Mouse (Mus musculus) monocyte, adult 5-6 weeks (primary cell): ENCODE data around the gene Senp8. TPM values are rescaled to one million over a fixed set of nuclear protein-coding genes. Genes with fewer than 3 reads are reported as not detected.
"Not testable (repeated sequence)": the region's sequence is repeated elsewhere in the genome, so short reads cannot be mapped to it uniquely, and the experiment has no call there.

Experiments
- ATAC-seq: fragments of 153-309, 156-312 bp; replicated peaks from 2 replicates; pipeline ENCODE4 v1.8.0; 2017; ENCODE audit warnings: mild to moderate bottlenecking; ENCODE audit not compliant: low TSS enrichment, insufficient number of reproducible peaks, severe bottlenecking, poor library complexity, low FRiP score
- total RNA-seq: library from RNA; stranded (forward); fragments of 200-1000, 200-491, 200-594 nt; gene quantifications from 3 replicates; pipeline ENCODE4 v1.2.3, GENCODE M21; 2017

Senp8 gene
- total RNA-seq = 0.57 to 5.4 TPM (median 0.85 TPM) in 3 replicates

DNA sequence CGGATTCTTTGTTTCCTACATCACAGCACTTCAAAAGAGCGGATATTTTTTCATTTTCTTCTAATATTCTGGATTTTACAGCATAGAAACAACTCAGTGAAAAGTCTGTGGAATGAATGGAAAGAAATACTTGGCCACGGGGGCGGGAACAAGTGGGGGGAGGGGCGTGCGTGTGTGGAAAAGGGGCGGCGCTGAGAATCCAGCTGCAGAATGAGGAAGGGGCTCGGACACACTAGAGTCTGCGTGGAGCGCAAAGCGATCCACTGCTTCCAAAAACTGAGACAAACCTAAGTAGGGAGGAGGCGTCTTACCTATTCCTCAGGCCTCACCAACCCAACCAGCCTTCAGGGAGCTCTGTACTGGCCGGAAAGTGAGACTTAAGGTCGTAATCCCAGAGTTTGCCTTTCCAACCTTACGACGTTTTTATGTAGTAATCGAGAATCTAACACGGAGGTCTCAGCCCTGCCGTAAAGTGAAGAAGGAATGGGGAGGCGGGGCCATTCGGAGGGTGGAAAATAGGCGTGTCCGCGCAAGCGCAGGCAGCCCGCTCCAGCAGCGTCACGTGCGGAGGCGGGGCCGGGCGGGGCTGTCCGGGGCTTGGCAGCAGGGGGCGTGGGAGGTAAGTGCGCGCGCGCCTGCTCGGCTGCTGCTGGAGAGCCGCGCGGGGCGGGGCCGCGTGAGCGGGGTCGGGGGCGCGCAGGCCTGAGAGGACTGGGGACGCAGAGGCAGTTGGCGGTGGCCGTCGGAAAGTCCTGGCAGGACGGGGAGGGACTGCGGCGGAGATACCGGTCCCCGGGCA is at the start of gene Senp8, which contains the start of gene Myo9a:
TSS of gene Senp8 (minus strand) at position 444 of the 799 bp plus-strand sequence.
TSS of gene Myo9a (plus strand) at position 630 of the 799 bp plus-strand sequence.
- ATAC-seq = peak; percentile 95

DNA sequence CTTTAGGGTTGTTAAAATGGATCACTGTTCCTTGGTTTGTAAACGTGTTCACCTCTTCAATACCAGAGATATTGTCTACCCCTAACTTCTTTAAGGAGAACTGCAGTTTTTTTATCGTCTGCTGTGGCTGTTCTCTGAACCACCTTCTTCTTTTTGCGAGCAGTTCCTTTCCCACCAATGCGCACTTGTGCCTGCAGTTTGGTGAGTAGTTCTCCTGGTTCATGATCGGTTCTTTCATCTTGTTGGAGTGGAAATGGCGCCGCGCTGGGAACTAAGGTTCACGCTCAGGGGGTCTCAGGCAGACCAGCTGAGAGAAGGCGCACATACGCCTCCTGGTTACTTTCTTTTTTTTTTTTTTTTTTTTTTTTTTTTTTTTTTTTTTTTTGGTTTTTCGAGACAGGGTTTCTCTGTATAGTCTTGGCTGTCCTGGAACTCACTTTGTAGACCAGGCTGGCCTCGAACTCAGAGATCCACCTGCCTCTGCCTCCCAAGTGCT is 16.5 kb upstream of the Senp8 start:
- not testable (repeated sequence) for ATAC-seq

DNA sequence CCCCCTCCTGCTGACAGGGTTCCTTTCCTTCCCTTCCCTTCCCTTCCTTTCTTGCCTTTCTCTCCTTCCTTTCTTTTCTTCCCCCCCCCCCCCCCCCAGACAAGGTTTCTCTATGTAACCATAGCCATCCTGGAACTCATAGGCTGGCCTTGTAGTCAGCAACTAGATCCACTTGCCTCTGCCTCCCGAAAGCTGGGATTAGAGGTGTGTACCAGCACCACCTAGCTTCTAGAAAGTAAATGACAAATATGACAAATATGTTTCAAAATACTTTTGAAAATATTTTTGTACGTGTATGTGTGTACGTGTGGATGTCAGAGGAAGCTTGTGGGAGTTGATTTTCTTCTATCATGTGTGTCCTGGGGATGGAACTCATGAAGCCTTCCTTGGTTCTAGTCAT is 10.0 kb upstream of the Senp8 start:
- no peak for ATAC-seq

DNA sequence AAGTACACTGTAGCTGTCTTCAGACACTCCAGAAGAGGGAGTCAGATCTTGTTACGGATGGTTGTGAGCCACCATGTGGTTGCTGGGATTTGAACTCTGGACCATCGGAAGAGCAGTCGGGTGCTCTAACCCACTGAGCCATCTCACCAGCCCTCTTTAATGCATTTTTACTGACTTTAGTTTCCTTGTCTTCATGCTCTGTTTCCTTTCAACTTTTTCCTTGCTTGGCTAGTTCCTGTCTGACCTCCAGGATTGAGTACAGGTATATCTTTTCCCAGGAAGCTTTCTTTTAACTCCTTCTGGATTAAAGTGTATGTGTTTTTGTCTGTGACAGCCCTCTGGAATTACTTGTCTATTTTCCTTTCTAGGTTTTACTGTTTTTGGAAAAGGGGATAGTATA is 6.5 kb upstream of the Senp8 start:
- not testable (repeated sequence) for ATAC-seq

DNA sequence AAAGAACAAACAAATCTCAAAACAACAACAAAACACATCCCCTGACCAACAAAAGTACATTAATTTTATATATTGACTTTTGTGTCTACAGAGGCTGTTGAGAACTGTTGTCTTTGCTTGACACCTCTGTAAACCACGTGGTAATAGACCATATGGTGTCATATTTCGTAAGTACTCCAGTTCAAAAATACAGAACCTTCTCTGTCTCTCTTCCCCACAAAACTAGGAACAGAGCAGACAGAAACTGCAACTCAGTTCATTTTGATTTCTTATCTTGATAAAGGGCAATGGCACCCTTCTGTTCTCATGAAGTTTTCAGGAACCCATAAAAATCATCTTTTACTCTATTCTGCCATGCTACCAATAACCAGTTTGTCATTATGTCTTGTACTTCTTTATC is 4.7 kb upstream of the Senp8 start:
- ATAC-seq = no peak

DNA sequence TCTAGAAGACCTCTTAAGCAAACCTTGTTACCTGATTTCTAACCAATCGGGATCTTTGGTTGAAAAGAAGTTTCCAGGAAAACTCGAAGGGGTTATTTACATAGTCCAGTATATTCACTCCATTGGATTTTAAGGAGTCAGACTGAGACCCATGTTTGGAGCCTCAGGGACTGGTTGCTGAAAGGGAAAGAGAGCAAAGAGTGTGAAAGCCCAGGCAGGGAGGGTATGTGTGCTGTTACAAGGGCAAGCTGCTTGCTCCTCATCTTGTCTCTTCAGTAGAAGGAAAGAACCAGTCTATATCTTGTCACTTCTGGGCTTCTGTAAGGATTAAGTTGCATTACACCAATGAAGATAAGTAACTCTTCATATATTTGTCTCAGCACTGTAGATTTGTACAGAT is 1.5 kb upstream of the Senp8 start:
- ATAC-seq = no peak

DNA sequence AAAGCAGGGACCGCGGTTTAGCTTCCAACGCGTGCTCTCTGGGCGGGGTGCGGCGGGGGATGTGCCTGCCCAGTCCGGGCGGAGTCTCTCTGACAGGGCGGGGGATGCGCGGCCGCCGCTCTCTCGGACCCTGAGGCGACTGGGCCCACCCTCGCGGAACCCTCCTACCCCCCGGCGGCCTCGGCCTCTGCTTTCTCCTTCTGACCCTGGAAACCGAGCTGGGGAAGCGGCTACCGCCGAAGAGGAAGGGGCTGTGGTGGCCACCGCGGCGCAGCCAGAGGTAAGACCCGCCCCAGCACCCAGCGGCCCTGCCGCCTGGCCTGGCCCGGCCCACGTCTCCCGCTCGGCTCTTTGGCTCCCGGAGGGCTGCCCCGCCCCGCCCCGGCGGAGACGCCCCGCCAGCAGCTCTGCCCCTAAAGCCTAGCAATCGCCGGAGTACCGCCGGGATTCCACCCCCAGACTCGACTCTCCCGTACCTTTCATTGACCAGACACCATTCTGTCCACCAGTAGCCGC is 614 bp upstream of the Senp8 start:
- peak; percentile 55 for ATAC-seq

DNA sequence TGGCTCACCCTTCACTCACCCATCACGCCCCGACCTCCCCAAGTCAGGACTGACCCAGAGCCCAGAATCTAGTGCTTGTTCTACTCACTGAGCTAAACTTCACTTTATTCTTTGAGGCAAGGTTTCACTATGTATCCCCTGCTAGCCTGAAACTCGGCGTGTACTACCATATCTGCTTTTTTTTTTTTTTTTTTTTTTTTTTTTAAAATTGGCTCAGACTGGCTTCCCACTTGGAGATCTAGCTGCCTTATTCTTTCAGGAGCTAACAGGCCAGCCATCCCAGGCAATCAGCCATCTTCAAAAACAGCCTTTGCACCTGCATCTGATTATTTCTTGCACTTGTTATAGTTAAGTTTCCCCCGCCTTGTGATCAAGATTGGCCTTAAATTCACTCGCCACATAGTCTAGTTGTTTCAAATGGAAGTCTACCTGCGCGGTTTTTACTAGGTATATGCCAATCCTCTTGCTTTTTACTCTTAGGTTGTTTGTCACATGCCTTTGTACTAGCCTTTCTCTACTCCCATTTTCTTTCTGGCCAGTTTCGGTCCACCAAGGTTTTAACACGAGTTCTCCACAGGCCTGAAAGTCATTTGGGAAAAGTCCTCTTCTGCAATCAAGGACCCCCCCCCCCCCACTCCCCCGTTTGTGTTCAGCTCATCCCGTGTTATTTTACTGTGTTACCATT is 787 bp downstream of the Senp8 start:
- ATAC-seq = no peak

DNA sequence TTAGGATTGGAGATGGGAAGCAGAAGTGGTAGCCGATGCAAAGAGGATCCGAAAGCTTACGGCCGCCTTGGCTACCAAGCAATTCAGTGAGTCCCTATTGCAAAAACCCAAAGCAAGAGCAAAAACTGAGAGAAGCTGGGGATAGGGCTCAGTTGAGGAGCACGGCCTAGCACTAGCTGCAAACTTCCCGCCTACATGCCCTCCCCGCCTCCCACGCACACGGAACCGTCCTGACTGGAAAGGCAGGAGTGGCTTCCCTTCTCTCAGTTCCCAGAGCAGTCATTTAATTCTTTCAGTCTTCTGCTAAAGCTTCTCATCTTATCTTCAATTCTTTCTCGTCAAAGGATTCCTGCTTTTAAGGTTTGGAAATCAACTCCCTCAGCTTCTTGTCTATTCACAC is 1.5 kb downstream of the Senp8 start:
- 0 out of 2 replicates have a peak, but pooled peaks have one; percentile 19 for ATAC-seq

DNA sequence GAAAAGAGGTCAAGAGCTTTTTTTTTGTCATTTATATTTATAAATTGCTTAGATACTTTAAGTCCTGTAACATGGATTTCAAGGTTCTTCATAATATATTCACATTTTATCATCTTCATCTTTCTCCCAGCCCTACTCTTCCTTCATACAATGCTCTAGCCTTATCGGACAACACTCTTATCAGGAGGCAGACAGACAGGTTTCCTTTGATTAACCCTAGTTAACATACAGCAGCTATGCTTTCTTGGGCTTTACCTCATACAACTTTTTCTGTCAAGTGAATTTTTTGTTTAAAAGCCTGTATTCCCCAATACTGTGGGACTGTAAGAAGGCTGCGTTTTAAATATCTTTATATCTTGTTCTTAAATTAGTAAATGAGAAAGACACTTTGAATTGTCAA is 2.1 kb downstream of the Senp8 start:
- no peak for ATAC-seq

DNA sequence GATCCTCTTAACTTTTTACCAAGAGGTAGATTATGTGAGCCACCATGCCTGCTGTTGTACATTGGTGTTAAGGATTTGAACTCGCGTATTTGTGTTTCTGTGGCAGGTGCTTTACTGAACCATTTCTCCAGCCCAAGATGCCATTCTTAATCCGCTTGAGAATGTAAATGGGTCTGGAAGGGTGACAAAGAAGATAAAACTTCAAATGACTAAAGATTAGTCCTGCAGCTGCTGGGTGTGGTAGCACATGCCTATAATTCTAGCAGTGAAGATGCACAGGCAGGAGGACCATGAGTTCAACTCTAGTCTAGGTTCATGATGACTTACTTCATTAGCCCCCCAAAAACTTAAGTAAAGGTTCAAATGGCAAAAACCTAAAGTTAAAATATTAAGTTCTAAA is 6.6 kb downstream of the Senp8 start:
- no peak for ATAC-seq

DNA sequence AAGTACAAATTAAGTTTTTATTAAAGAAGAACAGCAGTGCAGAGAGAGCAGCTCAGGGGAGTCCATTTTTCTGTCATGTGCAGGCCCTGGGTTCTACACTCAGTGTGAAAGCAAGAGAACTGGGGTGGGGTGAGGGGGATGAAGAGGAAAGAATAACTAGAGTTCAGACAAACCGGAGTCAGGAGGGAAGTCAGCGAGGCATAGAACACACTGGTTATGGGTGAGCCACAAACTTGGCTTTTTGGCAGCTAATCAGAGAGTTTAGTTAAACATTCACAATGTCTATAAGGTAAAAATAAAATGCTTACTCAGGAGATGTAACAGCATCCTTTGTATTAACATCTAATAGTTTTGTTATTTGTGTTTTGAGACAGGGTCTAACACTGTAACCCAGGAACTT is 9.9 kb downstream of the Senp8 start:
- no peak for ATAC-seq

DNA sequence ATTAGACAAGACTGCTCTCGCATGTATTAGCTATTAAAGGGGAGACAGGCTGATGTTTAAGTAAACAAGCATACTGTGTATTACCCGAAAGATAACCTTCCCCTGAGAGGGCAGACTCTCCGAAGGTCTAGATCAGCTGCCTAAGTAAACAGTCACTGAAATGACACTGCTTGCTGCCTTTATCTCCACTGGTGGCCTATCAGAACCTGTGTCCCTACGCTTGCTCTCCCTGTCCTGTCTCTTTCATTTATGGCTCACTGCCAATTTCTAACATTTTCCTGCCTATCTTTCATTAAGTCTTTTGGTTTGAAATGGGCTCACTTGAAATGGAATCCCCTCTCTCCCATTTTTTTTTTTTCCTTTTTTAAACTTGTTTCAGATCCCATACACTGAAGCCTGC is 15.1 kb downstream of the Senp8 start:
- ATAC-seq = no peak

DNA sequence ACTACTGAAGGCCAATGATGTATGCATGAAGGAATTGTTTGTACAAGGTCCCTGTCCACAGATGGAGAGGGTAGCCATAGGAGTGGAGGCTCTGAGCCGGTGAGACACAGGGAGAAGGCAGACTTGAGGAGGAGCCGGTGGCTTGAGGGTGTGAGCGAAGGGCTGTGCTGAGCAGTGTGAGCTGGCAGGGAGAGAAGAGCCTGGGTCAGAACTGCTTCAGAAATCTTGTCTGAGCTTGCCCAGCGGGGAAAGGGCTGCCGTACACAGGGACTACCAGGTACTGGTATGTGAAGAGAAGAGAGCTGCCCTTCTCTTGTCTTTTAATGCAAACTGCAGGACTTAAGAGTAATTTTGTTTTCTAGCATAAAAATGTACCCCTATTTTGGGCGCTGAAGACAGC is 17.4 kb downstream of the Senp8 start:
- ATAC-seq = no peak

DNA sequence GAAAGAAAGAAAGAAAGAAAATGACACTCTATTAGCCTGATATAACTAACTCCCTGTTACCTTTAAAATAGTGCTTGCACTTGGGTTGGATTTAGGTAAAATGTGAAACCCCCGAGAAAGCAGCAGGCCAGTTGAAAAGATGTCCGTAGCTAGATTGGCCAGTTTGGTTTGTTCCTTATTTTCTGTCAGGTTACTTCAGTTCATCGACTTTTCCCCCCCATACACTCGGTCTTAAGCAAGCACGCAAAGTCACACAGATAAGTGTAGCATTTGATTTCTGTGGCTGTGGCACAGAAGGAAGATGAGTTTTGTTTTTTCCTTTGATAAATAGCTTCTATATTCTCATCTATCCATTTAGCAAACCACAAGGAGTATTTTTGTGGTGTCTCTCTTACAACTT is 19.4 kb downstream of the Senp8 start:
- no peak for ATAC-seq

DNA sequence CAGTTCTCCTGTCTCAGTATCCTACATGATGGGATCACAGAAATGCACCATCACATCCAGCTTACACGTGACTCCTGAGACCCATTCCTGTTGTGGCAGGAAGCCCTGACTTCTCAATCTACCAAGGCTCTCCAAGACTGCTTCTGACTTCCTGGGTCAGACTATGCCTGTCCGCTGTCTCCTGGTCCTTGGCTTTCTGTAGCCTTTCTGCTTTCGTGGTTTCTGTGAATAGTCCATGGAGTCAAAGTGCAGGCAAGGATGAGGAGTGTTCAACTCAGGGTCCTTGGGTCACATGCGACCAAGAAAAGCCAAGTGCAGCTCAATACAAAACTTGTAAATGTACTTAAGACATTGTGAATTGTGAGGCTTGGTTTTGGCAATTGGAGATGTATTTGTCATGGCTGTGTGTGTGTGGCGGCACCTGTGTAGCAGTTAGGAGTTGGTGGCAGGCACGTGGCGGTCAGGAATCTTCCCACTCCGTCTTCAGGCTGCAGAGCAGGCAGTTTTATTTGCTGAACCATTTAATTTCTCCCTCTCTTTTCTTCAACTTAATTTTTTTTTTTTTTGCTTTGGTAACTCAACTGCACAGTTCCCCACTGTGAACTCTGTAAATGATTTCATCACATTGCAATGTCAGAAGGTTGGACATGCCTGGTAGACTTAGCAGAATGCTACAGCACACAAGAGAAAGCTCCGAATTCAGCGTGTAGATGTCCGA is 22.8 kb downstream of the Senp8 start:
- no peak for ATAC-seq

DNA sequence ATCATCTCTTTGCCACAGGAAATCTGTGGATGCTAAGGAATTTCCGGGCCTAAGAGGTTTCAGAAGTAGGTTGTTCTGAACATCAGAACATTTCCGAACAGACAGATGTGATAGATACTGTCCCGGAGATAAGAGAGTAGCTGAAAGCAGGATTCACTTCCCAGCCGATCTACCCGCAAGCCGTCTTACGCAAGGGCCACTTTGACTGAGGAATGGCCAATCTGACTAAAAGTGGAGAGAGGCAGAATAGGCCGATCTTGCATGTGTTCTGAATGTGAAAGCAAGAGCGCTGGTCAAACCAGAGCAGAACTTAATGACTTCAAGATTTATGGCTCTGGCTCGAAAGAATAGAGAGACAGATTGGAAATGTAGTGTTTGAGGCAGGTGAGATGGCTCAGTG is 25.0 kb downstream of the Senp8 start:
- no peak for ATAC-seq

DNA sequence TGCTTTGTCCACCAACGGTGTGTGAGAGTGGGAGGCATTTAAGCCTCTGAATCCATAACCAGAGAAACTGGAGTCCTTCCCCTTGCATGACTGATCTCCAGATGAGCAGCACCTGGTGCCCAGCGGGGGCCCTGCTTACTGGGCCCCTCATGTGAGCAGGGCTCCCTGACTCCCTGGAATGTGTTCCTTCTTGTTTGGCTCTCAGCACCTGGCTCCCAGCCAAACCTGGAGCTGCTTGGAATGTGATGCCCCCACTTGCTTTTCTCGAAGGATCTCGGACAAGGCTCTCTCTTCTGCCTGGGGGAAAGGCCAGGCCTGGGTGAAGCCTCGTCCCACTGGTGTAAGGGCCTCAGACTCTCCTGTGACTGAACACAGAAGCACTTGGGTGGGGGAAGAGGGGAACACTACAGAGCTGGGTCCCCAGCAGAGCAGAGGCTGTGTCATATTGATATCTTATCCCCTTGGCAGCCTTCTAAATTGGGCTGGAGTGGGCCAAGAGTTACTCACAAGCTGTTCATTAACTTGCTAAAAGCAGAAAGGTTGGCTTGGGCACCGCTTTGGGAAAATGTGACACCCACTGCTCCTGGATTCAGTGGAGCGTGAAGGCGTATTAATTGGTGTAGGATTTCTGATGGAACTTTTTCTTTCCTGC is 26.6 kb downstream of the Senp8 start:
- no peak for ATAC-seq
